Mouse (Mus musculus) skeletal muscle tissue, adult 2 months (tissue): ENCODE measurements around the gene Rita1.

Source experiments
- DNase-seq: peaks from one replicate; pipeline ENCODE4 v3.0.0-alpha.2; 2012; ENCODE audit warnings: low read depth, low spot score

Gene Rita1

DNA sequence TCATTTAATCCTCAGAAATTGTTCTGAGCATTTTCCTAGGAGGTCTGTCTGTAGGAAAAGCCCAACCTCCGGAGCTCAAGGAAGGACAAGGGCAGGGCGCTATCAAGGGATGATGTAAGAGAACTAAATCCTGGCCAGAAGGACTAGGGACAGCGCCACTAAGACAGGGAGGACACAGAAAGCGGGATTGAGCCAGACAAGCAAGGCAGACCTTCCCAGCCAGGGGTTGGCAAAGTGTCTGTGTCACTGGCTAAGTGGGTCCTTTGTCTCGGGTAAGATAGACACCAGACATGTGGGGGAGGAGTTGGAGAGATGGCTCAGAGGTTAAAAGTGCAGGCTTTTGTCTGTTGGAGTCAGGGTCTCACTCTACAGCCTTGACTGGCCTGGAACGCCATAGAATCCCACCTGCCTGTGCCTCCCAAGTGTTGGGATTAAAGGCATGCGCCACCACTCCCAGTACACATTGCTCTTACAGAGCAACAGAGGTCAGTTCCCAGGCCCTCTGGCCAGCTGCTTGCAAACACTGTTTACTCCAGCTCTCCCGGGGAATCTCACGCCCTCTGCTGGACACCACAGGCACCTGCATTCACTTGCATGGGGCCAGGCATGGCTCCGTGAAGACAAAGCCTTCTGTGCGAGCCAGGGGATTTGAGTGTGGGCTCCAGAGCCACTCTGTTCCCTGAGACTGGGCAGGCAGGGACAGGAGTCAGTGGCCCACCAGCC lies 11.3 kb downstream of the Rita1 start:
- DNase-seq = no peak

DNA sequence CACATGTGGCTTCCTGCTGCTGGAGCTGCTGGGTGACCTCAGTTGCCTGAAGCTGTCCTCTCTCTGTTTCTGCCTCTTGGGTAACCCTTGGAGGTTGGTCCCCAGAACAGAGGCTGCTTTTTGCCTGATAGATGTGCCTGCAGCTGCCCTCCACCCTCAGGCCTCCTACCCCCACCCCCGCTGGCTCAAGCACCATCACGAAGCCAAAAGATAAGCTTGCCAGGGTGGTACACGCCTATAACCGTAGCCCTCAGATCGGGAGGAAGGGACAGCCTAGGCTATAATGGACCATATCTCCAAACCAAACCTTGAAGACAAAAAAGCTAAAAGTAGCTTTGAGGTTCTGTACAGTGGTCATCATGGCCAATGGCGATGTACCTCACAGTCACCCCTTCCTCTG lies 12.8 kb downstream of the Rita1 start:
- no peak for DNase-seq

DNA sequence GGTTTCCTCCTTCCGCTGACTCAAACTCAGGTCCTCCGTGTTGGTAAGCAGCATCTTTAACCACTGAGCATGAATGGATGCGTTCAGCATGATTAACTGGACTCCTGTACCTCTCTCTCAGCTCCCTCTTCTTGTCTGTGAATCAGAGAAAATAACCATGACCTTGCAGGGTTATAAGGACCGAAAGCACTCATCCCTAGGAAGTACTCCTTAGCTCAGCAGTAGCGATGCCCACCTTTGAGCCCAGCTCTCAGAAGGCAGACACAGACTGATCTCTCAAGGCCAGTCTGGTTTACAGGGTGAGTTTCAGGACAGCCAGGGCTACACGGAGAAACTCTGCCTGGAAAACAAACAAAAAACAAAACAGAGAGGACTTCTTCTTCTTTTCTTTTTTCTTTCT lies 17.9 kb downstream of the Rita1 start:
- DNase-seq = no peak

GRCm38 (mm10) chr5:120592141-120592540 lies 20.2 kb downstream of the Rita1 start:
- DNase-seq = no peak

DNA sequence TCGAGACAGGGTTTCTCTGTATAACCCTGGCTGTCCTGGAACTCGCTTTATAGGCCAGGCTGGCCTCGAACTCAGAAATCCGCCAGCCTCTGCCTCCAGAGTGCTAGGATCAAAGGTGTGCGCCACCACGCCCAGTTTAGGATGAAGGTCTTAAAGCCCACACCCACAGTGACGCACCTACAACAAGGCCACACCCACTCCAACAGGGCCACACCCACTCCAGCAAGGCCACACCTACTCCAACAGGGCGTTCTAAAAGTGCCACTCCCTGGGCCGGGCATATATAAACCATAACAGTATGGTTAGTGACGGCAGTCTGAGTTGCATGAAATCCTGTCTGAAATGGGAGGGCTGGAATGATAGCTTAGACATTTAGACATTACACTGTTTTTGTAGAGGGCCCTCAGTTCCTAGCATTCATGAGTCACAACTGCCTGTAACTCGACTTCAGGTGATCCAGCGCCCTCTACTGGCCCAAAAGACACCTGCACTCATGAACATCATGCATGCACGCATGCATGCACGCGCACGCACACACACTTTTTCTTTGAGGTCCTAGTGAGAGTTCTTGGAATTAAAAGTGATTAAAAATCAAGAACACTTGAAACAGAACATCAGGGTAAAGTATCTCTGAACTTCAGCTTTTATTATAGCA lies 21.9 kb downstream of the Rita1 start:
- DNase-seq = no peak

GRCm38 (mm10) chr5:120588569-120589094 lies 23.8 kb downstream of the Rita1 start, which contains the start of the genes Tpcn1 and Iqcd:
TSS of gene Tpcn1 (minus strand) at chr5:120588673.
TSS of gene Iqcd (plus strand) at chr5:120589016.
- peak; percentile 99 for DNase-seq

GRCm38 (mm10) chr5:120587940-120588568 lies 24.3 kb downstream of the Rita1 start:
- DNase-seq = no peak

GRCm38 (mm10) chr5:120587616-120587926 lies 24.8 kb downstream of the Rita1 start:
- DNase-seq = no peak

DNA sequence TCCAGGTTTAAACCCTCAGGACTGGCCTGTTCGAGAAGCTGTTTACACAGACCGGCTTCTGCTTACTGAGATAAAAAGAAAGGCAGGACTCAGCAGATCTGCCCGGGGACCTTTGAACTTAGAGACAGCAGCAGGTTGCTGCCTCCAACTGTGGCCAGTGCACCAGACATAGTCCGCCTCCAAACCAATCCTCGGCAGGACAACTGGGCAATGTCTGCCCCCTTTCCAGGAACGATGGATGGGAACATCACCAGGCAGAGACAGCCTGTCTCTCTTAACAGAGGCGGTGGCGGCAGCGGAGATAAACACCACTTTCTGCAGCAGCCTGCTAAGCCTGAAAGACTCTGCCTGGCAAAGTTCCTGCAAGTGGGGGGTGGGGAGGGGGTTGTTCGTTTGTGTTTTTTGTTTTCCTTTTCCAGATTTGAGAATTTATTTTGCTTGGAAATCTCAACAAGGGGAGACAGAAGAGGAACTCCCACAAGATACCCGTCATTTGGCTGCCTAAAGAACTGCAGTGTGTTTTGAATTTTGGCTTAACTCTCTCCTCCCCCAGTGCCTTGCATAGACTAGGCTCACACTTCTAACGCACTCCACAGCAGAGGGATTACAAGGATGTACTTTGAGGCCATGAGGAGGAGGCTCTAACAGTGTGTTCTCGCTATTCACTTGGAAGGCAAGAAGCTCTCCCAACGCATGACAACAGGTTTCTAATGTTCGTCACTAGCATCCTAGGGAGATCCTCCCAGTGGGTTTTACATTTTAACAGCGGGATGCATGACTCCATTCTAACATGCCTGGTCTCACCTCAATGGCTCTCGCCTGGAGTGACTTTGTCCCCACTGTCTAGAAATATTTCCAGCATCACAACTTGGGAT lies 25.4 kb downstream of the Rita1 start:
- DNase-seq = no peak

GRCm38 (mm10) chr5:120584968-120585367 lies 27.4 kb downstream of the Rita1 start:
- DNase-seq = no peak

- no peak for DNase-seq
These were observed 28.9 kb downstream of the Rita1 start for GRCm38 (mm10) chr5:120583511-120583910.

GRCm38 (mm10) chr5:120582002-120582401 lies 30.4 kb downstream of the Rita1 start:
- no peak for DNase-seq

GRCm38 (mm10) chr5:120579898-120580626 lies 32.3 kb downstream of the Rita1 start:
- no peak for DNase-seq

DNA sequence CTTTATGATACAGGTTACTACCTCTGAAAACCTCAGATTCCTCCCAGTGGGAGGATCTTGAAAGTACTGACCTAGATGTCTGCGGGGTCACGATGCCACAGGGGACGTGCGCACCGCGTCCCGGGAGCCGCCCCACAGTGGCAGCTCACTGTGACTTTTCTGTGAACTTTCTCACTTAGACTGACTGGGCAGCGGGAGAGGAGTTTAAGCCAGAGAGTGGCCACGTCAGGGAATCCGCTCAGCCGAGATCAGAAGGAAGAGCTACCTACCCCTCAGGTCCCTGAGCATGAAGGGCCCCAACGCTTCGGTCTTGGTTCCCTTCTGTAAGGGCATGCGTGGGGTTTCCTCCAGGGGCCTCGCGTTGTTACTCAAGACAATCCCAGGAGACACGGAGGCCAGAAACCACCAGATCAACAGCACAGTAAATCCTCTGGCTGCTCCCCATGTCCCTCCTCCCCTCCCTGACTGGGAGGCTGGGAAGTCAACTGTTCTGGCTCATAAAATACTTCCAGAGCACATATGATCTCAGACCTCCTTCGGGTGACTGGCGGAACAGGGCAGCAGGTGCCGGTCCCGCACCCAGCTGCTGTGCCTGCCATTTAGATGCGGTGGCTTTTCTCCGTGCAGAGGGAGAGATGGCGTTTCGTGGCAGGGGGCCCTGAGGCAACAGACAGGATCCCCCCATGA lies 33.0 kb downstream of the Rita1 start:
- DNase-seq = peak; percentile 89

- peak; percentile 59 for DNase-seq
These were observed 33.8 kb downstream of the Rita1 start for GRCm38 (mm10) chr5:120578504-120579081.

DNA sequence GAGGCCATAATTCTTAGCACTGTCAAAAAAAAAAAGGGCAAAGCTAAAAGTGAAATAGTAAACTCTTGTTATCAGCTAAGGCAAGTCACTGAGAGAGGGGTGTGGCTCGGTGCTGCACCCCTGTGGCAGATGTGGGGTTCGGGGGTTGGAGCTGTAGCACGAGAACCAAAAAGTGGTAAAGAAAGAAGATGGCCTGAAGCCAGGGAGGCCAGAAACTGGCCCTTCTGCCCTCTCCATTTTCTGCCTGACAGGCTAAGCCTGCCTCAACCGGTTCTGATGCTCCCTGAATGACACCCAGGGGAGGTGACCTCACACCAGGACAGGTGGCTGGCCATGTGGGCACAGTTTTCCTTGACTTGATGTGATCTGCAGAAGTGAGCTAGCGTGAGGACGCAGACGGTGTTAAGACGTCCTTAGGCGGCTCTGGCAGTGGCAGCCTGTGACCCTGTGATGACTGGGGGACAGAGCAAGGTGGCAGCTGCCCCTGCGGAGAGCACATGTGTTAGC lies 34.4 kb downstream of the Rita1 start:
- no peak for DNase-seq

DNA sequence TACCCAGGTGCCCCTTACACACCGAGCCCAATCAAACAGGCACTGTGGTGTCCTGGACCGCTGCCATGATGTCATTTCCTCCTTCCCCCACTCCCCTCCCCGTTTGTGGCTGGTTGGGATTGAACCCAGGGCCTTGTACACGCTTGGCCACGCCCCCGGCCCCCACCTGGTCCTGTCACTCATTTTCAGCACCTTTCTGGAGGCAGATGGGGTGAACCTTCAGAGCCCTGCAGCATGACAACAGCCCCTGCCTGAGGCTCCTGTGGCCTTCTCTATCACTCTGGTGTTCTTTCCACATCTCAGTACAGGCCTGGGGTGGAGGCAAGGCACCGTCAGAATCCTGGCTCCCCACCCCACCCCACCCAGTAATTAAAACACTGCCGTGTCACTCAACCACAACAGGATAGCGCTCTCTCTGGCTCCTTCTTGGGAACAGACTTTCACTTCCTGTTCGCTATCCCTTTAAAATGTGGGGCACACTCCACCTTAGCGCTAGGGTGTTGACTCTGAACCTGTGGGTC lies 35.5 kb downstream of the Rita1 start:
- no peak for DNase-seq

DNA sequence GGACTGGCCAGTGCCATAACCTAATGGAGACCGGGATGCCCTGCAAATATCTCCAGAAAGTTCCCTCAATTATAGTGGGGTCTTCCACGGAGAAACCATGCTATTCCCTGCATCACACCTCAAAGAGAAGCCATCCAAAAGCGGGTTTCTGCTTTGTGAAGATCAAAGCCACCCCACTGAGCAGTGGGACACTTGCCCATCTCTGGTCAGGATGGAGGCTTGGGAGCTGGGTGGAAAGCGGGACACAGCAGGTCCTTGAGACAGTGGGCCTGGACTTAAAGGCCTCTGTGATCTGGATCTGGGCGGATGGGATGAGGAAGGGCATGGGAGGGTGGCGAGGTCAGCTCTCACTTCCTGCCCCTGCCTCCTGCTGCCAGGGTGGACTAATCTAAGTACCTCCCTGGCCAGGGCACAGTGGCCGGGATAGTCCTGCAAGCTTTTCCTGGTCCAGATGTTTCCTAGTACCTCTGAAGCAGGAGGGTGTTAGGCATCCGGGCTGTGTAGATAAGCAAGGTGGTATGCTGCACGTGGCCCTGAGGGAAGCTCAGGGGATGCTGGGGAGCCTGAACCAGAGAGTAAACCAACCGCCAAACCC lies 37.8 kb downstream of the Rita1 start:
- DNase-seq = no peak

DNA sequence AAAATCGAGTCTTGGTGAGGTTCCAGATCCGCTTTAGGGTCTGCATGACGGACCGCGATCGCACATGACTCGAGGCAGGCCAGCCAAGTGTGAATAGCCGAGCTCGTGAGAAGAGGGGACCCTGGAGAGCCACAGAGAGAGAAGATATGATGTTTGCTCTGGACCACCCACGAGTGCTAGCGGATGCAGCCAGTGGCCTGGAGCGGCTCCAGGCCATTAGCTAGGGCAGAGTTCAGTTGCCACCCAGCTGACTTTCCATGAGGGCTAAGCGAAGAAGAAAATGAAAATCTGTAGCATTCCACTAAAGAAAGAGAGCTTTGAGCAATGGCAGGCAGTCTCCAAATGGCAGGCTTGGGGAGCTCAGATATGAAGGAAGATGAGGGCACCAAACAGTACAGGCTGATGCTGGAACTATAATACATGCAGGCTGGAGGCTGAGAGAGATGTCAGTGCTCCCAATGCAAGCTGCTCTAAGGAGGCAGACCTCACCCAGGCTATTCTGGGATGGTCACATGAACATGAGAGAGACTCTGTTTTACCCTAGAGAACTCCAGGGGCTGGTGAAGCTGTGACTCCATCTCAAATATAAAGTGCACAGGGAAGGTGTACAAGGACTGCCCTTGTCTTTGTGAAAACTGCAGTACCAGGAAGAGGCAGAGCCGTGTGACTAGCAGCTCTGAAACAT lies 41.2 kb downstream of the Rita1 start:
- DNase-seq = no peak
